Mouse (Mus musculus) embryonic facial prominence, embryonic 12.5 days (tissue): Measurements from ENCODE around the gene Trpv1. TPM values are rescaled to one million over a fixed set of nuclear protein-coding genes. Genes with fewer than 3 reads are reported as not detected.

Experiments
- ATAC-seq: fragments of 200-750 bp; cut with Nextera tagmentation; 2 replicates; pipeline ENCODE4 v1.8.0; 2017; ENCODE audit not compliant: insufficient number of reproducible peaks, insufficient read depth, low FRiP score, low TSS enrichment
- H3K27ac ChIP-seq: fragments of 300-500 bp; sonication (generic); 2 replicates; pipeline ENCODE4 v1.5.1; 2016; ENCODE audit warnings: mild to moderate bottlenecking
- H3K27me3 ChIP-seq: fragments of 300-500 bp; sonication (generic); 2 replicates; pipeline ENCODE4 v1.6.1; 2016; ENCODE audit warnings: mild to moderate bottlenecking, moderate library complexity
- H3K36me3 ChIP-seq: fragments of 300-500 bp; sonication (generic); 2 replicates; pipeline ENCODE4 v1.6.1; 2016; ENCODE audit warnings: mild to moderate bottlenecking
- H3K4me1 ChIP-seq: fragments of 300-500 bp; sonication (generic); 2 replicates; pipeline ENCODE4 v1.6.1; 2016
- H3K4me2 ChIP-seq: fragments of 300-500 bp; sonication (generic); replicated peaks from 2 replicates; pipeline ENCODE4 v1.6.1; 2016; ENCODE audit warnings: mild to moderate bottlenecking, moderate library complexity
- H3K4me3 ChIP-seq: fragments of 300-500 bp; sonication (generic); 2 replicates; pipeline ENCODE4 v1.5.1; 2016; ENCODE audit warnings: mild to moderate bottlenecking
- H3K9ac ChIP-seq: fragments of 300-500 bp; sonication (generic); 2 replicates; pipeline ENCODE4 v1.6.1; 2016; ENCODE audit warnings: mild to moderate bottlenecking, moderate library complexity
- H3K9me3 ChIP-seq: fragments of 300-500 bp; sonication (generic); 2 replicates; pipeline ENCODE4 v1.6.1; 2016; ENCODE audit warnings: mild to moderate bottlenecking, moderate library complexity
- whole genome bisulfite sequencing: fragments of 180-500 bp; shearing (Covaris S2); methylation state at CpG from one replicate; pipeline ENCODE4 v1.1.7; 2016; 5-methylcytosine and 5-hydroxymethylcytosine counted together
- polyA plus RNA-seq: library from polyadenylated mRNA; unstranded; fragments of >200 nt; fragmentation: Nextera tagmentation; extraction: Ambion mirVana; gene quantifications from 2 replicates; pipeline ENCODE4 v1.2.1, GENCODE M21; 2016

Gene Trpv1
- polyA plus RNA-seq, 1 experiment from 2014 or later: 0.27 TPM

DNA sequence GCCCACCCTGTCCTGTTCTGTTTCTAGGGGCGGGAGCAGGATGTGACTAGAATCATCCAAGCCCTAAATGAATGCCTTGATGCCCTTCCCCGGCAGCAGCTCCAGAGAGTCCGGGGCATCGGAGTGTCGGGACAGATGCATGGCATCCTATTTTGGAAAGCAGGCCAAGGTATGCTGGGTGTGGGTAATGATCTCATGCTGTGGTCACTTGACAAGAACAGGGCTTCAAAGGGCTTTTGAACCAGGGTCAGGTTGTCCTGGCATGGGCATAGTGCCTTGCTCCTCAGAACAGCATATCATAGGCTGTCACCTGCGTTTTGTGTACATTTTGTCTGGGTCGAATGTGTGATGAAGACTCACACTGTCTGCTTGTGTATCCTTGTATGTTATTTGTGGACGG is 30.2 kb upstream of the Trpv1 start:
- H3K9me3 ChIP-seq: no peaks in the 10 kb centered on the region
- H3K4me2 ChIP-seq: no peak overlapping the region
- WGBS: 82% methylated on average over 8 of the region's 8 CpGs
- H3K27me3 ChIP-seq: no peaks in the 10 kb centered on the region
- no peak for ATAC-seq
- no peak overlapping the region for H3K4me3 ChIP-seq
- H3K9ac ChIP-seq: no peak overlapping the region
- no peaks in the 10 kb centered on the region for H3K36me3 ChIP-seq
- no peaks in the 10 kb centered on the region for H3K4me1 ChIP-seq
- H3K27ac ChIP-seq: no peak overlapping the region

DNA sequence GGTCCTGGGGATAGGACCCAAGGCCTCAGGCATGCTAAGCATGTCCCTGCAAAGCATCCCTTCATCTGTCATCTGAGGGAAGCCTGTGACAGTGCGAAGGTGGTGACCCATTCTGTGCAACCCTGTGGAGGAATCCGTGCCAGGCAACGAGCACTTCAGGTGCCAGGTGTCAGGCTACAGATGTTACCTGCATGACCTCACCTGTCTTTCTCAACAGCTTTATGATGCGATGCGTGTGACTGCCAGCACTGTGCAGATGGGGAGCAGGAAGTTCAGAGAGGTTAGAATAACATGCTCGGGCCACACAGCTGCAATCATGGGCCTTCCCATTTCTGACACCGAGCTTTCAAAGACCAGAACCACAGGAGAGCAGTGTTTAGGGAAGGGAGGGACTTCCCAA is 28.9 kb upstream of the Trpv1 start:
- H3K36me3 ChIP-seq: no peaks in the 10 kb centered on the region
- no peak overlapping the region for H3K9ac ChIP-seq
- H3K4me3 ChIP-seq: no peak overlapping the region
- H3K27me3 ChIP-seq: no peaks in the 10 kb centered on the region
- WGBS: 60% methylated on average over 7 of the region's 7 CpGs
- no peak for ATAC-seq
- no peak overlapping the region for H3K27ac ChIP-seq
- H3K4me2 ChIP-seq: no peak overlapping the region
- H3K9me3 ChIP-seq: no peaks in the 10 kb centered on the region
- no peaks in the 10 kb centered on the region for H3K4me1 ChIP-seq

DNA sequence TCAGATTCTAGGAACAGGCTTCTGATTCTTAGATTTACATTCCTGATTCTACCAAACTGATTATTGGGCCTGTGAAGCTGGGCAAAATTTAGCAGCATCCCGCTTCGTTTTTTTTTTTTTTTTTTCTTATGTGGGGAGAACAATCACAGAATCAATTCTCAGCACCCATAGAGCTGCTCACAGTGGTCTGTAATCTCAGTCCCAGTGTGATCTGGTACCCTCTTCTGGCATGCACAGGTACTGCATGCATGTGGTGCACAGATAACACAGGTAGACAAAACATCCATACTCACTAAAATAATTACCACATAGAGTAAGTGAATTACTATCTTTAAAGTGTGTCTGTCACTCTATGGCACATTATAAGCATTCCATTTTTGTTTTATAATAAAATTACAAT is 26.5 kb upstream of the Trpv1 start:
- 79% methylated on average over 2 of the region's 2 CpGs for WGBS
- Histone ChIP-seq H3K9ac (no peak overlapping the region), H3K36me3 (no peaks in the 10 kb centered on the region), H3K4me2 (no peak overlapping the region), H3K4me1 (no peaks in the 10 kb centered on the region), H3K9me3 (no peaks in the 10 kb centered on the region), H3K4me3 (no peak overlapping the region), H3K27me3 (no peaks in the 10 kb centered on the region), H3K27ac (no peak overlapping the region)
- ATAC-seq: no peak

DNA sequence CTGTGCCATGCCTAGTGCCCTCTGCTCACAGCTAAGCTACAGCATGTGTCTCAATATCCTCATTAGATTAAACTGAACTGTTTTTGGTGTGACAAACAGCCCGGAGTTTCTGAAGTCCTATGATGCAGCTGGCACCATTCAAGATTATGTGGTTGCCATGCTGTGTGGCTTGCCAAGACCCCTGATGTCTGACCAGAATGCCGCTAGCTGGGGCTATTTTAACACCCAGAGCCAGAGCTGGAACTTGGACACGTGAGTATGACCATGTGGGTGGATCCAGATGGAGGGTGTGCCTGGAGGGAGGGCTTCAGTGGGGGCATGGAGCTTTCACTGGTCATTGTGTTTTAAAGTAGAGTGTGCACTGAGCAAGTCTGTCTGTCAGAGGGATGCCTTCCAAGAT is 20.1 kb upstream of the Trpv1 start:
- WGBS: 80% methylated on average over 3 of the region's 3 CpGs
- no peaks in the 10 kb centered on the region for H3K9me3 ChIP-seq
- H3K27me3 ChIP-seq: no peaks in the 10 kb centered on the region
- H3K9ac ChIP-seq: no peak overlapping the region
- no peak overlapping the region for H3K4me2 ChIP-seq
- H3K4me1 ChIP-seq: no peaks in the 10 kb centered on the region
- no peak for ATAC-seq
- no peak overlapping the region for H3K27ac ChIP-seq
- no peak overlapping the region for H3K4me3 ChIP-seq
- no peaks in the 10 kb centered on the region for H3K36me3 ChIP-seq

DNA sequence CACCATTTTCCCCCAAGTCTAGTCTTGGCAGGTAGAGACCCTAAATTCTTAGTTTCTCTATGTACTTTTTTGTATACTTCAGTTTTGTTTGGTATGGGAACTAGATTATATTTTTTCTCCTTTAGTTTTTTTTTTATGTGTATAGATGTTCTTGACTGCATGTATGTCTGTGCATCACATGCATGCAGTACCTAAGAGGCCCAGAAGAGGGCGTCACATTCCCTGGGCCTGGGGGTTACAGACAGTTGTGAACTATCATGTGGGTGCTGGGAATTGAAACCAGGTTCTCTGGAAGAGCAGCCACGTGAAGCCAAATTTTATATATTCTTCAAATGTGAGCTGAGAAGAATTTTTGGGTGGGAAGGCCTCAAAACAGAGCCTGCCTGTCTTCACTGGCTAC is 14.4 kb upstream of the Trpv1 start:
- no peaks in the 10 kb centered on the region for H3K9me3 ChIP-seq
- 61% methylated on average over 2 of the region's 2 CpGs for WGBS
- ATAC-seq: no peak
- no peak overlapping the region for H3K4me3 ChIP-seq
- H3K9ac ChIP-seq: no peak overlapping the region
- no peak overlapping the region for H3K4me2 ChIP-seq
- H3K4me1 ChIP-seq: no peaks in the 10 kb centered on the region
- H3K27me3 ChIP-seq: no peaks in the 10 kb centered on the region
- H3K36me3 ChIP-seq: no peaks in the 10 kb centered on the region
- H3K27ac ChIP-seq: no peak overlapping the region

DNA sequence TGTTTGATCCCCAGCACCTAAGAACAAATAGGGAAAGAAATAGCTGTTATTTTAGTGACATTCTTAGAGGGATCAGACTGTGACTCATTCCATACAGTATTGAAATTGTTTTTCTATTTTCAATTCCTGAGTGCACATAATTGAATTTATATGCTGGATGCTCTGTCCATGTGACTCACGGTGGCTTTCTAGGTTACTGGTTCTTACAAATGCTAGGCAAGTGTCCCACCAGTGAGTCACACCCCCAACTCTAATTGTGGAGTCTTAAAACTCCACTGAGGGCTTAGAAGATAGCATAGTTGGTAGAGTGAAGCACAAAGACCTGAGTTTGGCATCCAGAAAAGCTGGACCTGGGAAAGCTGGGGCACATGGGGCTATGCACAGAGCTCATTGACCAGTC is 13.4 kb upstream of the Trpv1 start:
- no peaks in the 10 kb centered on the region for H3K4me1 ChIP-seq
- H3K27ac ChIP-seq: no peak overlapping the region
- no peaks in the 10 kb centered on the region for H3K36me3 ChIP-seq
- no peaks in the 10 kb centered on the region for H3K27me3 ChIP-seq
- no peaks in the 10 kb centered on the region for H3K9me3 ChIP-seq
- WGBS: 83% methylated on average over 1 of the region's 1 CpGs
- ATAC-seq: no peak
- no peak overlapping the region for H3K4me2 ChIP-seq
- H3K9ac ChIP-seq: no peak overlapping the region
- H3K4me3 ChIP-seq: no peak overlapping the region

DNA sequence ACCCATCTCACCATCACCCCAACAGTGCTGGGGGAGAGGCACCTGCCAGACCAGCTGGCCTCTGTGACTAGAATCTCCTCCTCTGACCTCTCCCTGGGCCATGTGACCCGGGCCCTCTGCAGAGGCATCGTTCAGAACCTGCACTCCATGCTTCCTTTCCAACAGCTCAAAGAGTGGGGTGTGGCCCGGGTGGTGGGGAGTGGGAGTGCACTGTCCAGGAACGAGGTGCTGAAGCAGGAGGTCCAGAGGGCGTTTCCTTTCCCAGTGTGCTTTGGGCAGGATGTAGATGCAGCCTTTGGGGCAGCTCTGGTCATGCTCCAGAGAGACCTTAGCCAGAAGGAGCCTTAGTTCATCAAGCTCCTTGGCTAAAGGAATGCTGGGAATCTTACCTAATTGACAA is 11.2 kb upstream of the Trpv1 start:
- Histone ChIP-seq H3K4me1 (no peaks in the 10 kb centered on the region), H3K4me3 (no peak overlapping the region), H3K9me3 (no peaks in the 10 kb centered on the region), H3K27ac (no peak overlapping the region), H3K36me3 (no peaks in the 10 kb centered on the region), H3K9ac (no peak overlapping the region), H3K27me3 (no peaks in the 10 kb centered on the region), H3K4me2 (no peak overlapping the region)
- WGBS: 41% methylated on average over 5 of the region's 5 CpGs
- no peak for ATAC-seq

DNA sequence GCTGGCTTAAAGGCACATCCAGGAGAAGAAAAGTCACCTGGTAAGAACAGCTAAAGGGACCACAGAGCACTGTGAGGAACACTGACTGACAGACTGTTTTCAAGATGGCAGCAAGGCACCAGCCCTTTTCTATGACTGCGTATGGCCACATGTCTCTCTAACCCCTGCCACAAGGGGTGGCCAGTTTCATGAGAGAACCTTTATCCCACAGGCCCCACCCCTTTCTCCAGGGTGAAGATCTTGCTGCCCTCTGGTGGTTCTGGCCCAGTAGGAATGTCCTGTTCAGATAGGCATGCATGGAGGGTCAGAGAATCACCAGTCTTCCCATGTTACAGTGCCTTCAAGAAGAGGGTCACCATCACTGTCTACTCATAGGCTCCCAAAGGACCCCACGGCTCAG is 10.1 kb upstream of the Trpv1 start:
- Histone ChIP-seq H3K4me3 (no peak overlapping the region), H3K27me3 (no peaks in the 10 kb centered on the region), H3K9me3 (no peaks in the 10 kb centered on the region), H3K9ac (no peak overlapping the region), H3K4me2 (no peak overlapping the region), H3K36me3 (no peaks in the 10 kb centered on the region), H3K27ac (no peak overlapping the region), H3K4me1 (no peaks in the 10 kb centered on the region)
- 74% methylated on average over 2 of the region's 2 CpGs for WGBS
- no peak for ATAC-seq

DNA sequence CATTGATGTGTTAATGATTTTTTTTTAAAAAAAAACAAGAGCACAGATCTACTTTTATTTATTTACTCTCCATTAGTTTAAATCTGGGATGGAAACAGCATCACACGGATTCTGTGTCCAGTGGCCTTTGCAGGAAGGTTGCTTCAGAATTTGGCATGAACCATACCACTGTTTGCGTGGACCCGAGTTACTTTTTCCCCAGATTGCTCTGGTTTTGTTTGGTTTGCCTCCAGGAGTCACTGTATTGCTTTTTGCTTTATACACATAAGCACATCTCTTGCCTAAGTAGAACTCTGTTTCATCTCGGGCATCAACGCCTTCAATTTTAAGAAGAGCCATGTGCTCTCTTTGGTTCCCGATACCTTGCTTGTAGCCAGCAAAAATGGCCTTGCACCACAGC is 8.2 kb upstream of the Trpv1 start:
- Histone ChIP-seq H3K4me1 (no peaks in the 10 kb centered on the region), H3K9me3 (no peaks in the 10 kb centered on the region), H3K4me3 (no peak overlapping the region), H3K4me2 (no peak overlapping the region), H3K9ac (no peak overlapping the region), H3K27me3 (no peaks in the 10 kb centered on the region), H3K27ac (no peak overlapping the region), H3K36me3 (no peaks in the 10 kb centered on the region)
- no peak for ATAC-seq
- WGBS: 88% methylated on average over 6 of the region's 6 CpGs

DNA sequence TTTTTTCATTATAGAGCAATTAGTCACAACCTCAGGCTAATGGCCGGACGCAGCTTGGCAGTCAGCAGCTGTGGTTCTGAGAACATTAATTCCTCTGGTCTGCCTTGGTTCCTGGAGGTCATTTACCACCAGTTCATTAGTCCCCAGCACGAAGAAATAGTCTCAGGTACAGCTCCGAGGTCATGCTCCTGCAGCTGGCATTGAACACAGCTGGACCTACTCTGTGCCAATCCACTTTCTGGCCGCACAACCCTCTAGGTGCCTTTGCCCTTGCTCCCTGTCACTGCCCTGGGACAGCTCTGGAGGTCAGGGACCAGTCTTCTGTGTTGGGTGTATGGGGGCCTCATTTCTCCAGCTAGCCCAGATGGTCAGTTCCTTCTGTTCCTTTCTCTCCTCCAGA is 5.2 kb upstream of the Trpv1 start:
- H3K9ac ChIP-seq: no peak overlapping the region
- no peaks in the 10 kb centered on the region for H3K9me3 ChIP-seq
- 79% methylated on average over 5 of the region's 5 CpGs for WGBS
- no peak for ATAC-seq
- H3K4me1 ChIP-seq: no peaks in the 10 kb centered on the region
- no peaks in the 10 kb centered on the region for H3K36me3 ChIP-seq
- H3K4me3 ChIP-seq: no peak overlapping the region
- no peaks in the 10 kb centered on the region for H3K27me3 ChIP-seq
- H3K27ac ChIP-seq: no peak overlapping the region
- no peak overlapping the region for H3K4me2 ChIP-seq

DNA sequence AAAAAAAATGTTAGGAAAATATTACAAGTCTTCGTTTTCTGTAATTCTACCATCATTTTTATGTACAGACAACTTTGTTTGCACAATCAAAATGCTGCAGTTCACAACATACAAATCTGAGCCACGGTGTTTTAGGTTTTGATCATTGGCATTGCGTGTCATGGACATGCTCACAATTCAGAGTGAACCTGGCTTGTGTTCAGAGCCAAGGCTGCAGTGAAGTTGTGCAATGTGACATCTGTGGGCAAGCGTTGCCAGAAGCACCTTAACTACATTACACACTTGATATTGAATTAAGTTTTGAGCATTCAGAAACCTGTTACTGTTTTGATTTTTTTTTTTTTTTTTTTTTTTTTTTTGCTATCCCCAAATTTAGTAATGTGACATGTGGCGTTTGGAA is 4.0 kb upstream of the Trpv1 start:
- ATAC-seq: no peak
- Histone ChIP-seq H3K9ac (no peak overlapping the region), H3K4me3 (no peak overlapping the region), H3K27ac (no peak overlapping the region), H3K27me3 (no peaks in the 10 kb centered on the region), H3K9me3 (no peaks in the 10 kb centered on the region), H3K4me2 (no peak overlapping the region), H3K36me3 (no peaks in the 10 kb centered on the region), H3K4me1 (no peaks in the 10 kb centered on the region)
- WGBS: 84% methylated on average over 5 of the region's 5 CpGs

DNA sequence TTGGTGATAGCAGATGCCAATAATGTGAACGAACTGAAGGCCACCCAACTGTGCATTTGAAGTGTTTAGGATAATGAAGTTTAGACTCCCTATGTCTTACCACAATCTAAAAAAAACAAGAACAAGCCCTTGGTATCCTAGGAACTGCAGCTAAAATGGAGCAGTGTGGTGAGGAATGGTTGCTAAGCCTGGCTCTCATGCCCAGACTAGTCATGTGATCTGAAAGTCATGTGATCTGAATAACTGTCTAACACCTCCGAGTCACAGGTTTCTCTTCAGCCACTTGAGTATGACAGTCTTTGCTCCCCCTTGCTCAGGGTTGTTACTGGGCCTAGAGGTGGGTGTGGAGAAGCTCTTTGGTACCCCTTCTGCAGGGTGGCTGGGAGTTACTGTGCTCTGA is 1.6 kb upstream of the Trpv1 start:
- Histone ChIP-seq H3K27me3 (no peaks in the 10 kb centered on the region), H3K9ac (no peak overlapping the region), H3K36me3 (no peaks in the 10 kb centered on the region), H3K4me1 (no peaks in the 10 kb centered on the region), H3K4me3 (no peak overlapping the region), H3K9me3 (no peaks in the 10 kb centered on the region), H3K27ac (no peak overlapping the region), H3K4me2 (no peak overlapping the region)
- WGBS: 62% methylated on average over 2 of the region's 2 CpGs
- no peak for ATAC-seq

DNA sequence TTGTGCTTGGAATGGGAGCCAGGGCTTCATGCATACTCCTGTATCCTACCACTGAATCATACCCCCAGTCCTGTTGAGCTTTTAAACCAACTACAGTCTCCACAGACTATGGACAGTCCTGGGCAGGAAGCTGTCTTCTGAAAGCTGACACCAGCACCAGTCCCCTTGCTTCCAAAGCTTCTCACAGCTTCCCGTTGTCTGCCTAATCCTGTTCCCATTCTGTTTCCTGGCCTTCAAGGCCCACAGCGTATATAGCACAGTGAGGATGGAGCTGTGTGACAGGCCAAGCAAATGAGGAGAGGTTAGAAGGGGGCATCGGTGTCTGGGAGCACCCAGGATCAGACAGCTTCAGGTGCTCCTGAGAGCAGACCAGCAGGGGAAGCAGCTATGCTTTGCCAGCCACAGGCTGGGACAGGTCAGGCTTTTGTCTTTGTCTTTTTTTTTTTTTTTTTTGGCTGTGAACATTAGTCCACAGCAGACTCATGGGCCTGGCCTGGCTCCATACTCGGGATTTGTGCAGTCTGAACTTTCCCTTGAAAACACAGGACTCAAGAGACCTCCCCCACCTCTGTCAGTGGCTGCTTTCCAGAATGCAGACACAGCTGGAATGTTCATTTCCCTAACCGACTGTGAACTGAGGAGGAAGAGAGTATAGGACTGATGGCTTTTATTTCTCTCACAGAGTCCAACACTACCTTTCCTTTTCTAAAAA is 2.1 kb downstream of the Trpv1 start:
- Histone ChIP-seq H3K4me3 (no peak overlapping the region), H3K9me3 (no peaks in the 10 kb centered on the region), H3K36me3 (no peaks in the 10 kb centered on the region), H3K27ac (peak overlapping the region; percentile 66; the same call in 1 of the 2 replicates), H3K27me3 (no peaks in the 10 kb centered on the region), H3K4me1 (no peaks in the 10 kb centered on the region), H3K9ac (no peak overlapping the region), H3K4me2 (no peak overlapping the region)
- no peak for ATAC-seq
- 28% methylated on average over 5 of the region's 5 CpGs for WGBS
